Mouse (Mus musculus) gastrocnemius, postnatal 36 days (tissue): Measurements from ENCODE around the gene Limd1. TPM values are rescaled to one million over a fixed set of nuclear protein-coding genes. Genes with fewer than 3 reads are reported as not detected.
A peak's percentile ranks its signal among the peaks of the same experiment; 100 is the strongest.

ENCODE experiments used
- DNase-seq, 2 experiments: peaks; one replicate each; pipeline ENCODE4 v3.0.0; 2022
- intact Hi-C: fragments of 180-260 bp; cut with DNase I; formaldehyde crosslinking; loops from one replicate; pipeline ENCODE4 v1.15.1; 2025
- total RNA-seq, 2 experiments: library from RNA; stranded (reverse); gene quantifications; 2 replicates each; pipeline ENCODE4 v1.2.3; 2021

Gene Limd1
- total RNA-seq, 2 experiments from 2014 or later: 28.4 to 32.1 TPM

- intact Hi-C loops: no loop called here
- DNase-seq: no peak
Measured at GRCm38 (mm10) chr9:123479876-123480252, 1.4 kb downstream of the Limd1 start.

GRCm38 (mm10) chr9:123480253-123480921 is 1.9 kb downstream of the Limd1 start:
- DNase-seq: no peak
- intact Hi-C loops: no loop called here

GRCm38 (mm10) chr9:123481136-123481535 is 2.6 kb downstream of the Limd1 start:
- intact Hi-C loops: no loop called here
- DNase-seq: no peak

- DNase-seq: no peak
- intact Hi-C loops: no loop called here
Measured at GRCm38 (mm10) chr9:123483598-123483997, 5.1 kb downstream of the Limd1 start.

- intact Hi-C loops: no loop called here
Measured at GRCm38 (mm10) chr9:123484830-123485229, 6.3 kb downstream of the Limd1 start.

GRCm38 (mm10) chr9:123485561-123485960 is 7.1 kb downstream of the Limd1 start:
- DNase-seq: no peak
- intact Hi-C loops: no loop called here

More at GRCm38 (mm10) chr9:123484830-123485229, 6.3 kb downstream of the Limd1 start:
- no peak for DNase-seq

GRCm38 (mm10) chr9:123486635-123487034 is 8.1 kb downstream of the Limd1 start:
- DNase-seq: no peak
- intact Hi-C loops: no loop called here

GRCm38 (mm10) chr9:123489073-123489472 is 10.6 kb downstream of the Limd1 start:
- intact Hi-C loops: no loop called here
- DNase-seq: no peak

- intact Hi-C loops: no loop called here
- DNase-seq: peak; percentile 34 to 46
Measured at GRCm38 (mm10) chr9:123489727-123490343, 11.3 kb downstream of the Limd1 start.

GRCm38 (mm10) chr9:123490930-123491329 is 12.4 kb downstream of the Limd1 start:
- no peak for DNase-seq

GRCm38 (mm10) chr9:123491917-123492585 is 13.5 kb downstream of the Limd1 start:
- no peak for DNase-seq
- intact Hi-C loops: no loop called here

More at GRCm38 (mm10) chr9:123490930-123491329, 12.4 kb downstream of the Limd1 start:
- intact Hi-C loops: no loop called here

- intact Hi-C loops: no loop called here
- no peak for DNase-seq
Measured at GRCm38 (mm10) chr9:123496665-123497064, 18.2 kb downstream of the Limd1 start.

GRCm38 (mm10) chr9:123497906-123498305 is 19.4 kb downstream of the Limd1 start:
- intact Hi-C loops: no loop called here
- no peak for DNase-seq

- no peak for DNase-seq
- intact Hi-C loops: loop anchor here (5.0 kb wide), 1 partner anchor 33 kb away; no protein-coding TSS in a partner anchor
Measured at GRCm38 (mm10) chr9:123500480-123500879, 22.0 kb downstream of the Limd1 start.

- intact Hi-C loops: loop anchor here (5.0 kb wide), 1 partner anchor 36 kb away; no protein-coding TSS in a partner anchor
- DNase-seq: no peak
Measured at GRCm38 (mm10) chr9:123503171-123503834, 24.8 kb downstream of the Limd1 start.

- intact Hi-C loops: loop anchor here (1.0 to 5.0 kb wide), 2 partner anchors 26 to 37 kb away; partner anchors contain the start of gene Limd1
- peak in 1 of 2 experiments; percentile 39 for DNase-seq
Measured at GRCm38 (mm10) chr9:123504325-123504724, 25.8 kb downstream of the Limd1 start.

- intact Hi-C loops: loop anchor here (5.0 kb wide), 1 partner anchor 53 kb away; no protein-coding TSS in a partner anchor
Measured at GRCm38 (mm10) chr9:123505598-123505997, 27.1 kb downstream of the Limd1 start.

GRCm38 (mm10) chr9:123506270-123507146 is 28.0 kb downstream of the Limd1 start:
- DNase-seq: no peak
- intact Hi-C loops: loop anchor here (5.0 kb wide), 1 partner anchor 54 kb away; no protein-coding TSS in a partner anchor

More at GRCm38 (mm10) chr9:123505598-123505997, 27.1 kb downstream of the Limd1 start:
- no peak for DNase-seq

- intact Hi-C loops: loop anchor here (5.0 kb wide), 1 partner anchor 55 kb away; no protein-coding TSS in a partner anchor
- no peak for DNase-seq
Measured at GRCm38 (mm10) chr9:123507380-123507779, 28.9 kb downstream of the Limd1 start.
